Mouse (Mus musculus) skeletal muscle tissue, adult 2 months (tissue): ENCODE measurements around the gene Mcrip1.
"Not testable (repeated sequence)": the region's sequence is repeated elsewhere in the genome, so short reads cannot be mapped to it uniquely, and the experiment has no call there.

Experiments
- DNase-seq: peaks from one replicate; pipeline ENCODE4 v3.0.0-alpha.2; 2012; ENCODE audit warnings: low read depth, low spot score

The Mcrip1 gene

GRCm38 (mm10) chr11:120549168-120549945 is at the start of gene Mcrip1:
Gene Mcrip1, minus strand, starts transcription at chr11:120549727.
- peak; percentile 91 for DNase-seq

- no peak for DNase-seq
Measured at GRCm38 (mm10) chr11:120598990-120599549, 49.5 kb upstream of the Mcrip1 start.

- peak; percentile 91 for DNase-seq
Measured at GRCm38 (mm10) chr11:120598283-120598989, 48.9 kb upstream of the Mcrip1 start, which contains the start of the genes Alyref and Anapc11. Gene Alyref, minus strand, starts transcription at chr11:120598365. Gene Anapc11, plus strand, starts transcription at chr11:120598421.

GRCm38 (mm10) chr11:120597240-120598235 is 48.0 kb upstream of the Mcrip1 start:
- no peak for DNase-seq

GRCm38 (mm10) chr11:120588531-120588930 is 39.0 kb upstream of the Mcrip1 start:
- DNase-seq, result no peak

- no peak for DNase-seq
Measured at GRCm38 (mm10) chr11:120583937-120584336, 34.4 kb upstream of the Mcrip1 start.

- DNase-seq, result not testable (repeated sequence)
Measured at GRCm38 (mm10) chr11:120582982-120583293, 33.4 kb upstream of the Mcrip1 start.

- DNase-seq, result no peak
Measured at GRCm38 (mm10) chr11:120582268-120582981, 32.9 kb upstream of the Mcrip1 start.

- DNase-seq, result peak; percentile 86
Measured at GRCm38 (mm10) chr11:120581490-120582267, 32.2 kb upstream of the Mcrip1 start, which contains the start of gene Arhgdia. Gene Arhgdia, minus strand, starts transcription at chr11:120581624.

GRCm38 (mm10) chr11:120580871-120581331 is 31.4 kb upstream of the Mcrip1 start:
- no peak for DNase-seq

- no peak for DNase-seq
Measured at GRCm38 (mm10) chr11:120580190-120580589, 30.7 kb upstream of the Mcrip1 start.

- DNase-seq, result peak; percentile 61
Measured at GRCm38 (mm10) chr11:120579316-120580107, 30.0 kb upstream of the Mcrip1 start.

- no peak for DNase-seq
Measured at GRCm38 (mm10) chr11:120578694-120579243, 29.2 kb upstream of the Mcrip1 start.

GRCm38 (mm10) chr11:120578024-120578693 is 28.6 kb upstream of the Mcrip1 start:
- DNase-seq, result no peak

- DNase-seq, result no peak
Measured at GRCm38 (mm10) chr11:120577211-120578023, 27.9 kb upstream of the Mcrip1 start.

- no peak for DNase-seq
Measured at GRCm38 (mm10) chr11:120576365-120576981, 26.9 kb upstream of the Mcrip1 start.

GRCm38 (mm10) chr11:120575940-120576339 is 26.4 kb upstream of the Mcrip1 start:
- no peak for DNase-seq
